Mouse (Mus musculus) embryonic facial prominence, embryonic 14.5 days (tissue): Measurements from ENCODE around the gene Kdm5b. TPM values are rescaled to one million over a fixed set of nuclear protein-coding genes. Genes with fewer than 3 reads are reported as not detected.
A peak's percentile ranks its signal among the peaks of the same experiment; 100 is the strongest.

ENCODE experiments used
- ATAC-seq: fragments of 200-750 bp; cut with Nextera tagmentation; 2 replicates; pipeline ENCODE4 v1.8.0; 2017; ENCODE audit warnings: low read depth, moderate number of reproducible peaks, moderate TSS enrichment
- DNase-seq: peaks from one replicate; pipeline ENCODE4 v3.0.0-alpha.2; 2015; ENCODE audit warnings: low spot score
- H3K27ac ChIP-seq: fragments of 300-500 bp; sonication (generic); replicated peaks from 2 replicates; pipeline ENCODE4 v1.5.1; 2014; ENCODE audit warnings: low read depth, mild to moderate bottlenecking, low read length, moderate library complexity
- H3K27me3 ChIP-seq: fragments of 300-500 bp; sonication (generic); replicated peaks from 2 replicates; pipeline ENCODE4 v1.6.1; 2014; ENCODE audit warnings: low read length; ENCODE audit not compliant: control insufficient read depth, insufficient read depth
- H3K36me3 ChIP-seq: fragments of 300-500 bp; sonication (generic); 2 replicates; pipeline ENCODE4 v1.6.1; 2014; ENCODE audit warnings: low read length, mixed read lengths; ENCODE audit not compliant: control insufficient read depth, insufficient read depth
- H3K4me1 ChIP-seq: fragments of 300-500 bp; sonication (generic); 2 replicates; pipeline ENCODE4 v1.6.1; 2014; ENCODE audit warnings: antibody characterized with exemption, low read length; ENCODE audit not compliant: control insufficient read depth, insufficient read depth
- H3K4me2 ChIP-seq: fragments of 300-500 bp; sonication (generic); 2 replicates; pipeline ENCODE4 v1.6.1; 2014; ENCODE audit warnings: low read depth, mild to moderate bottlenecking, low read length, moderate library complexity, mixed read lengths
- H3K4me3 ChIP-seq: fragments of 300-500 bp; sonication (generic); 2 replicates; pipeline ENCODE4 v1.5.1; 2014; ENCODE audit warnings: low read depth, mild to moderate bottlenecking, low read length
- H3K9ac ChIP-seq: fragments of 300-500 bp; sonication (generic); 2 replicates; pipeline ENCODE4 v1.6.1; 2014; ENCODE audit warnings: low read depth, mild to moderate bottlenecking, low read length, moderate library complexity, mixed read lengths
- H3K9me3 ChIP-seq: fragments of 300-500 bp; sonication (generic); 2 replicates; pipeline ENCODE4 v1.6.1; 2016; ENCODE audit warnings: low read length; ENCODE audit not compliant: control insufficient read depth
- WGBS: fragments of 180-500 bp; shearing (Covaris S2); extraction: QIAGEN DNeasy Blood & Tissue Kit; methylation state at CpG from one replicate; pipeline ENCODE4 v1.1.7; 2014; 5-methylcytosine and 5-hydroxymethylcytosine counted together
- polyA plus RNA-seq: library from polyadenylated mRNA; unstranded; fragments of >200 nt; fragmentation: Nextera tagmentation; extraction: Ambion mirVana; gene quantifications from 2 replicates; pipeline ENCODE4 v1.2.1, GENCODE M21; 2014

The Kdm5b gene
- polyA plus RNA-seq, 1 experiment from 2014 or later = 63.0 TPM

GRCm38 (mm10) chr1:134680617-134681016 lies 120.6 kb downstream of the Kdm5b start:
- H3K27ac ChIP-seq = no peak overlapping the region
- ATAC-seq = no peak
- H3K36me3 ChIP-seq = no peaks in the 10 kb centered on the region
- WGBS = 15% methylated on average over 6 of the region's 6 CpGs
- no peak overlapping the region for H3K4me2 ChIP-seq
- H3K4me1 ChIP-seq = no peaks in the 10 kb centered on the region
- H3K4me3 ChIP-seq = no peak overlapping the region
- no peaks in the 10 kb centered on the region for H3K9me3 ChIP-seq
- no peak for DNase-seq
- H3K9ac ChIP-seq = no peak overlapping the region
- H3K27me3 ChIP-seq = no peaks in the 10 kb centered on the region

GRCm38 (mm10) chr1:134682460-134682859 lies 122.5 kb downstream of the Kdm5b start:
- Histone ChIP-seq H3K36me3 (no peaks in the 10 kb centered on the region), H3K9me3 (no peaks in the 10 kb centered on the region), H3K9ac (no peak overlapping the region), H3K4me3 (no peak overlapping the region), H3K4me1 (no peaks in the 10 kb centered on the region), H3K27me3 (no peaks in the 10 kb centered on the region), H3K27ac (no peak overlapping the region), H3K4me2 (no peak overlapping the region)
- ATAC-seq = no peak; the same call in 1 of the 2 replicates
- DNase-seq = peak; percentile 61
- WGBS = 39% methylated on average over 9 of the region's 9 CpGs

Other genes starting within 250 kb of the Kdm5b start
- 12.8 and 14.1 TPM in 2 replicates for gene Ppfia4, start 227.2 kb upstream of the Kdm5b start, polyA plus RNA-seq
- gene Tmem183a, start 198.2 kb upstream of the Kdm5b start, polyA plus RNA-seq = 75.3 and 78.0 TPM in 2 replicates
- gene 4933406M09Rik, start 174.2 kb upstream of the Kdm5b start, polyA plus RNA-seq = not detected in 2 replicates
- 29.9 and 31.5 TPM in 2 replicates for gene Cyb5r1, start 154.6 kb upstream of the Kdm5b start, polyA plus RNA-seq
- 97.2 and 102 TPM in 2 replicates for gene Adipor1, start 144.8 kb upstream of the Kdm5b start, polyA plus RNA-seq
- 24.6 and 24.7 TPM in 2 replicates for gene Klhl12, start 104.6 kb upstream of the Kdm5b start, polyA plus RNA-seq
- 42.9 and 44.6 TPM in 2 replicates for gene Rabif, start 65.5 kb upstream of the Kdm5b start, polyA plus RNA-seq
- gene Mgat4e, start 10.5 kb upstream of the Kdm5b start, polyA plus RNA-seq = not detected in 2 replicates
- 1.2 and 1.6 TPM in 2 replicates for gene Syt2, start 86.5 kb downstream of the Kdm5b start, polyA plus RNA-seq